Comparison of ENCODE assay signal across 8 mouse cellular contexts in the genomic region with DNA sequence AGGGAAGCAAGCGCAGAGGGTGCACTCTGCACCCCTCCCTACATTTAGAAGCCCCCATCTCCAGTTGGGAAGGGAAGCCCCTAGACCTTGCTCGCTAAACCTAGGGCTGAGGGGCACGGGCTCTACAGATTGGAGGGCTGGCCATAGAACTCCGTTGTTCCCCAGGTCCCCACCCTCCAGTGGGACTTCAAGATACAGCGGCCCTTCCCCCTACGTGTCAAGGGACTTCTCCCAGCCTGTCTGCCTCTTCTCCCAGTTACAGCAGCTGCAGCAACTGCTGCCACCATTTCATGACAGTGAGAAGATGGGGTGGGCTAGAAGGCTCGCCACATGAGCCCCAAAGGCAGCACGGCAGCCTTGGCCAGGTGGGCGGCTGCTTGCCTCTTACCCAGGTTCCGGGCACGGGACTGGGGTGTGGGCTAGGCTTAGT. TPM values are rescaled to one million over a fixed set of nuclear protein-coding genes. Genes with fewer than 3 reads are reported as not detected.
DNase-seq lines count a peak whose midpoint lies in the region; ATAC-seq and TF ChIP-seq lines count a peak whose summit lies in the region.

No protein-coding gene starts in this region.

- H3K36me3 ChIP-seq in erythroblast, embryonic 14.5 days (ENCODE audit: control insufficient read depth), result no peaks in the 10 kb centered on the region
- no peaks in the 10 kb centered on the region for H3K36me3 ChIP-seq in intestine, postnatal 0 days (ENCODE audit: control insufficient read depth, insufficient read depth)
- H3K36me3 ChIP-seq in neural tube, embryonic 12.5 days, result no peaks in the 10 kb centered on the region

- H3K4me1 ChIP-seq in erythroblast, embryonic 14.5 days (ENCODE audit: control insufficient read depth), result peaks cover 50% of the 10 kb centered on the region
- 0 out of 2 replicates have a peak, but pooled peaks cover 2% of the 10 kb centered on the region for H3K4me1 ChIP-seq in intestine, postnatal 0 days (replicated peaks; ENCODE audit: control insufficient read depth, insufficient read depth, low read length)
- peaks cover 54% of the 10 kb centered on the region for H3K4me1 ChIP-seq in neural tube, embryonic 12.5 days

- TF ChIP-seq CTCF in intestine, postnatal 0 days (IDR thresholded peaks at IDR 0.05; ENCODE audit: low read depth), result no peak

- 4% methylated on average over 11 of the region's 11 CpGs for WGBS in intestine, postnatal 0 days
- 1% methylated on average over 11 of the region's 11 CpGs for WGBS in neural tube, embryonic 12.5 days

- DNase-seq in urinary bladder, postnatal 14 days (ENCODE audit: low spot score), result peak; percentile 5
- DNase-seq in urinary bladder, postnatal 36 days (ENCODE audit: low spot score in 2 of 2), result no peak
- DNase-seq in adrenal gland, postnatal 14 days, result no peak
- no peak for DNase-seq in urinary bladder, adult 18-20 months (ENCODE audit: low spot score in 2 of 2)

- peak overlapping the region; percentile 61 for H3K4me3 ChIP-seq in erythroblast, embryonic 14.5 days (replicated peaks)
- peak overlapping the region; percentile 50 for H3K4me3 ChIP-seq in intestine, postnatal 0 days (ENCODE audit: low read depth, low read length)
- peak overlapping the region; percentile 57 for H3K4me3 ChIP-seq in neural tube, embryonic 12.5 days

- H3K27ac ChIP-seq in intestine, postnatal 0 days (ENCODE audit: low read depth, low read length), result no peak overlapping the region
- H3K27ac ChIP-seq in neural tube, embryonic 12.5 days, result no peak overlapping the region; the same call in 1 of the 2 replicates

- H3K9me3 ChIP-seq in erythroblast, embryonic 14.5 days (ENCODE audit: control insufficient read depth, low read length), result no peaks in the 10 kb centered on the region
- H3K9me3 ChIP-seq in intestine, postnatal 0 days (ENCODE audit: control insufficient read depth), result no peaks in the 10 kb centered on the region
- no peaks in the 10 kb centered on the region for H3K9me3 ChIP-seq in neural tube, embryonic 12.5 days

- peaks cover 64% of the 10 kb centered on the region for H3K27me3 ChIP-seq in erythroblast, embryonic 14.5 days (ENCODE audit: control insufficient read depth)
- H3K27me3 ChIP-seq in intestine, postnatal 0 days (replicated peaks; ENCODE audit: control insufficient read depth, insufficient read depth, low read length), result 0 out of 2 replicates have a peak, but pooled peaks cover 12% of the 10 kb centered on the region
- peaks cover 24% of the 10 kb centered on the region for H3K27me3 ChIP-seq in neural tube, embryonic 12.5 days (replicated peaks)

- no peak for ATAC-seq in erythroblast, adult 5-6 weeks (replicated peaks; ENCODE audit: low FRiP score, poor library complexity, severe bottlenecking)
- ATAC-seq in intestine, postnatal 0 days, result no peak
- peak; percentile 54 for ATAC-seq in neural tube, embryonic 12.5 days (ENCODE audit: low FRiP score, low read depth)

- H3K4me2 ChIP-seq in intestine, postnatal 0 days (replicated peaks; ENCODE audit: low read depth), result peak overlapping the region; percentile 92
- H3K4me2 ChIP-seq in neural tube, embryonic 12.5 days (replicated peaks), result peak overlapping the region; percentile 99

- H3K9ac ChIP-seq in intestine, postnatal 0 days (ENCODE audit: low read depth, low read length), result peak overlapping the region; percentile 35
- peak overlapping the region; percentile 73 for H3K9ac ChIP-seq in neural tube, embryonic 12.5 days

RNA-seq across cellular contexts. Expression of a gene that starts 10.6 kb away (rescaled TPM):
- 28.7 and 30.6 TPM in 2 replicates for polyA plus RNA-seq in erythroblast, embryonic 14.5 days (2012)
- total RNA-seq in erythroblast, adult 5-6 weeks (2015; ENCODE audit: low replicate concordance), result 21.3 and 21.9 TPM in 2 replicates
- total RNA-seq in erythroblast, adult 5-6 weeks (2017; ENCODE audit: low replicate concordance), result 25.6 and 30.2 TPM in 2 replicates
- polyA plus RNA-seq in intestine, postnatal 0 days (2015; fragmentation: Nextera tagmentation; extraction: Ambion mirVana), result 3.5 and 4.6 TPM in 2 replicates
- polyA plus RNA-seq in neural tube, embryonic 12.5 days (2016; fragmentation: Nextera tagmentation; extraction: Ambion mirVana), result 8.3 and 9.3 TPM in 2 replicates
- total RNA-seq in adrenal gland, postnatal 14 days (2021), result 31.4 and 32.8 TPM in 2 replicates

RNA-seq across cellular contexts. Expression of a gene that starts 42.4 kb away (rescaled TPM):
- polyA plus RNA-seq in erythroblast, embryonic 14.5 days (2012), result 0.19 and 0.24 TPM in 2 replicates
- 1.0 and 3.1 TPM in 2 replicates for total RNA-seq in erythroblast, adult 5-6 weeks (2015; ENCODE audit: low replicate concordance)
- total RNA-seq in erythroblast, adult 5-6 weeks (2017; ENCODE audit: low replicate concordance), result 2.0 and 3.1 TPM in 2 replicates
- 2.4 and 2.5 TPM in 2 replicates for polyA plus RNA-seq in intestine, postnatal 0 days (2015; fragmentation: Nextera tagmentation; extraction: Ambion mirVana)
- polyA plus RNA-seq in neural tube, embryonic 12.5 days (2016; fragmentation: Nextera tagmentation; extraction: Ambion mirVana), result 7.9 and 9.0 TPM in 2 replicates
- 18.3 TPM in 2 replicates for total RNA-seq in adrenal gland, postnatal 14 days (2021)

RNA-seq across cellular contexts. Expression of a gene that starts 52.9 kb away (rescaled TPM):
- polyA plus RNA-seq in erythroblast, embryonic 14.5 days (2012), result not detected in 2 replicates
- total RNA-seq in erythroblast, adult 5-6 weeks (2015; ENCODE audit: low replicate concordance), result not detected in 2 replicates
- total RNA-seq in erythroblast, adult 5-6 weeks (2017; ENCODE audit: low replicate concordance), result not detected in 2 replicates
- 0.07 and 0.20 TPM in 2 replicates for polyA plus RNA-seq in intestine, postnatal 0 days (2015; fragmentation: Nextera tagmentation; extraction: Ambion mirVana)
- polyA plus RNA-seq in neural tube, embryonic 12.5 days (2016; fragmentation: Nextera tagmentation; extraction: Ambion mirVana), result 0.19 and 0.50 TPM in 2 replicates
- total RNA-seq in adrenal gland, postnatal 14 days (2021), result 2.8 and 3.3 TPM in 2 replicates
